Mouse (Mus musculus): ENCODE measurements around the gene Nop56. TPM values are rescaled to one million over a fixed set of nuclear protein-coding genes. Genes with fewer than 3 reads are reported as not detected.

Gene Nop56
- total and polyA plus RNA-seq, 2 experiments from 2014 or later = 173 to 243 TPM

- H3K36me3 ChIP-seq (ENCODE audit: insufficient read depth) = no peaks in the 10 kb centered on the region
Observed at GRCm38 (mm10) chr2:130265520-130265919, 8.7 kb upstream of the Nop56 start.

GRCm38 (mm10) chr2:130268074-130268473, 6.2 kb upstream of the Nop56 start:
- 69% methylated on average over 7 of the region's 7 CpGs for WGBS
- Histone ChIP-seq H3K9me3 (ENCODE audit: low read length) (no peaks in the 10 kb centered on the region), H3K4me3 (ENCODE audit: low read depth, low read length) (no peak overlapping the region), H3K27ac (ENCODE audit: low read depth, low read length) (no peak overlapping the region), H3K27me3 (ENCODE audit: insufficient read depth, low read length) (no peaks in the 10 kb centered on the region), H3K9ac (no peak overlapping the region), H3K4me2 (ENCODE audit: low read depth) (no peak overlapping the region), H3K36me3 (ENCODE audit: insufficient read depth) (no peaks in the 10 kb centered on the region), H3K4me1 (ENCODE audit: insufficient read depth) (peaks cover 2% of the 10 kb centered on the region; the same call in 1 of the 2 replicates)
- ATAC-seq (no peak), DNase-seq (no peak)
- TF ChIP-seq CTCF (IDR thresholded peaks at IDR 0.05; ENCODE audit: low read depth) = no peak

More at GRCm38 (mm10) chr2:130265520-130265919, 8.7 kb upstream of the Nop56 start:
- Histone ChIP-seq H3K4me1 (ENCODE audit: insufficient read depth) (no peaks in the 10 kb centered on the region), H3K4me2 (ENCODE audit: low read depth) (no peak overlapping the region), H3K4me3 (ENCODE audit: low read depth, low read length) (no peak overlapping the region), H3K27me3 (ENCODE audit: insufficient read depth, low read length) (no peaks in the 10 kb centered on the region), H3K27ac (ENCODE audit: low read depth, low read length) (no peak overlapping the region), H3K9me3 (ENCODE audit: low read length) (no peaks in the 10 kb centered on the region), H3K9ac (no peak overlapping the region)
- no peak for ATAC-seq
- WGBS = 97% methylated on average over 1 of the region's 1 CpGs
- no peak for TF ChIP-seq CTCF (IDR thresholded peaks at IDR 0.05; ENCODE audit: low read depth)
- no peak for DNase-seq

- Histone ChIP-seq H3K27ac (ENCODE audit: low read depth, low read length) (peak overlapping the region; percentile 98), H3K4me1 (ENCODE audit: insufficient read depth) (peaks cover 18% of the 10 kb centered on the region), H3K9ac (peak overlapping the region; percentile 66), H3K9me3 (ENCODE audit: low read length) (no peaks in the 10 kb centered on the region), H3K27me3 (ENCODE audit: insufficient read depth, low read length) (no peaks in the 10 kb centered on the region), H3K4me3 (ENCODE audit: low read depth, low read length) (peak overlapping the region; percentile 87), H3K36me3 (ENCODE audit: insufficient read depth) (peaks cover 33% of the 10 kb centered on the region), H3K4me2 (ENCODE audit: low read depth) (peak overlapping the region; percentile 83)
- 2% methylated on average over 14 of the region's 14 CpGs for WGBS
- no peak for TF ChIP-seq CTCF (IDR thresholded peaks at IDR 0.05; ENCODE audit: low read depth)
- ATAC-seq (peak; percentile 18), DNase-seq (no peak)
Observed at GRCm38 (mm10) chr2:130273732-130274131, 498 bp upstream of the Nop56 start.

- Histone ChIP-seq H3K4me2 (ENCODE audit: low read depth) (peak overlapping the region; percentile 83), H3K9ac (peak overlapping the region; percentile 92), H3K27ac (ENCODE audit: low read depth, low read length) (peak overlapping the region; percentile 98), H3K4me3 (ENCODE audit: low read depth, low read length) (peak overlapping the region; percentile 87), H3K9me3 (ENCODE audit: low read length) (no peaks in the 10 kb centered on the region), H3K36me3 (ENCODE audit: insufficient read depth) (peaks cover 41% of the 10 kb centered on the region), H3K27me3 (ENCODE audit: insufficient read depth, low read length) (no peaks in the 10 kb centered on the region), H3K4me1 (ENCODE audit: insufficient read depth) (peaks cover 18% of the 10 kb centered on the region)
- no peak for TF ChIP-seq CTCF (IDR thresholded peaks at IDR 0.05; ENCODE audit: low read depth)
- WGBS = 1% methylated on average over 10 of the region's 10 CpGs
- ATAC-seq = no peak
- no peak for DNase-seq
Observed at GRCm38 (mm10) chr2:130274862-130275261, 632 bp downstream of the Nop56 start.

GRCm38 (mm10) chr2:130275649-130276048, 1.4 kb downstream of the Nop56 start:
- Histone ChIP-seq H3K27me3 (ENCODE audit: insufficient read depth, low read length) (no peaks in the 10 kb centered on the region), H3K9ac (peak overlapping the region; percentile 92; the same call in 1 of the 2 replicates), H3K27ac (ENCODE audit: low read depth, low read length) (no peak overlapping the region), H3K36me3 (ENCODE audit: insufficient read depth) (peaks cover 48% of the 10 kb centered on the region), H3K4me3 (ENCODE audit: low read depth, low read length) (peak overlapping the region; percentile 87; the same call in 1 of the 2 replicates), H3K4me1 (ENCODE audit: insufficient read depth) (peaks cover 18% of the 10 kb centered on the region), H3K9me3 (ENCODE audit: low read length) (no peaks in the 10 kb centered on the region), H3K4me2 (ENCODE audit: low read depth) (peak overlapping the region; percentile 83)
- no peak for ATAC-seq
- peak; percentile 81 for DNase-seq
- peak; percentile 80 for TF ChIP-seq CTCF (IDR thresholded peaks at IDR 0.05; ENCODE audit: low read depth)
- WGBS = 31% methylated on average over 6 of the region's 6 CpGs

- DNase-seq (no peak), ATAC-seq (no peak)
- Histone ChIP-seq H3K36me3 (ENCODE audit: insufficient read depth) (peaks cover 61% of the 10 kb centered on the region), H3K4me2 (ENCODE audit: low read depth) (no peak overlapping the region), H3K4me1 (ENCODE audit: insufficient read depth) (peaks cover 15% of the 10 kb centered on the region), H3K9ac (no peak overlapping the region), H3K9me3 (ENCODE audit: low read length) (no peaks in the 10 kb centered on the region), H3K27me3 (ENCODE audit: insufficient read depth, low read length) (no peaks in the 10 kb centered on the region), H3K4me3 (ENCODE audit: low read depth, low read length) (no peak overlapping the region), H3K27ac (ENCODE audit: low read depth, low read length) (no peak overlapping the region)
- TF ChIP-seq CTCF (IDR thresholded peaks at IDR 0.05; ENCODE audit: low read depth) = no peak
- WGBS = 49% methylated on average over 8 of the region's 8 CpGs
Observed at GRCm38 (mm10) chr2:130279600-130280091, 5.4 kb downstream of the Nop56 start.

GRCm38 (mm10) chr2:130280224-130280623, 6.0 kb downstream of the Nop56 start:
- Histone ChIP-seq H3K27me3 (ENCODE audit: insufficient read depth, low read length) (no peaks in the 10 kb centered on the region), H3K9me3 (ENCODE audit: low read length) (no peaks in the 10 kb centered on the region), H3K36me3 (ENCODE audit: insufficient read depth) (peaks cover 61% of the 10 kb centered on the region), H3K4me1 (ENCODE audit: insufficient read depth) (peaks cover 15% of the 10 kb centered on the region), H3K27ac (ENCODE audit: low read depth, low read length) (no peak overlapping the region), H3K9ac (no peak overlapping the region), H3K4me2 (ENCODE audit: low read depth) (no peak overlapping the region), H3K4me3 (ENCODE audit: low read depth, low read length) (no peak overlapping the region)
- 61% methylated on average over 7 of the region's 7 CpGs for WGBS
- no peak for ATAC-seq
- DNase-seq = no peak
- TF ChIP-seq CTCF (IDR thresholded peaks at IDR 0.05; ENCODE audit: low read depth) = no peak
